Mouse (Mus musculus): ENCODE data around the gene Chst12. TPM values are rescaled to one million over a fixed set of nuclear protein-coding genes. Genes with fewer than 3 reads are reported as not detected.

Gene Chst12
- polyA plus RNA-seq, 1 experiment from 2014 or later: 18.4 TPM

DNA sequence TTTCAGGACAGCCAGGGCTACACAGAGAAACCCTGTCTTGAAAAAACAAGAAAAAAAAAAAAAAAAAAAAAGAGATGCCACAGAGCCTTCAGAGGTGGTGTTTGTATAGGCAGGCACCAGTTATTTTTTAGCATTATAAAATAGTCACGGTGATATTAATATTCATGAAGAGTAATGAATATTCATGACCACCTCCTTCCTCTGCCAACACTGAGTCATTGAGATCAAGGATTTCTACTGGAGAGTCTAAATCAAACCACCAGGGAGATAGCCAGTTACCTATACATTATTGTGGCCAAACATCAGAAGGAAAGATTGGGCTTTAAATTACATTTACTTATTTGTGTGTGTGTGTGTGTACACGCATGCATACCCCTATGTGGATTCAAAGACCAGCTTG is 21.4 kb downstream of the Chst12 start:
- WGBS: 85% methylated on average over 2 of the region's 2 CpGs
- Histone ChIP-seq H3K9ac (no peak overlapping the region), H3K4me1 (0 out of 2 replicates have a peak, but pooled peaks cover 2% of the 10 kb centered on the region), H3K36me3 (peaks cover 62% of the 10 kb centered on the region), H3K27ac (no peak overlapping the region), H3K27me3 (no peaks in the 10 kb centered on the region), H3K9me3 (0 out of 2 replicates have a peak, but pooled peaks cover 3% of the 10 kb centered on the region), H3K4me2 (no peak overlapping the region), H3K4me3 (no peak overlapping the region)
- ATAC-seq (ENCODE audit: insufficient number of reproducible peaks, insufficient read depth, low FRiP score, low TSS enrichment, low read depth): no peak

- whole genome bisulfite sequencing: 43% methylated on average over 13 of the region's 13 CpGs
- no peak overlapping the region for H3K4me3 ChIP-seq
- no peak overlapping the region for H3K4me2 ChIP-seq
- no peak overlapping the region for H3K9ac ChIP-seq
- no peaks in the 10 kb centered on the region for H3K36me3 ChIP-seq
- peaks cover 2% of the 10 kb centered on the region; the same call in 1 of the 2 replicates for H3K9me3 ChIP-seq
- ATAC-seq (ENCODE audit: insufficient number of reproducible peaks, insufficient read depth, low FRiP score, low TSS enrichment, low read depth): no peak
- no peaks in the 10 kb centered on the region for H3K27me3 ChIP-seq
- H3K4me1 ChIP-seq: peaks cover 7% of the 10 kb centered on the region
- no peak overlapping the region for H3K27ac ChIP-seq
Measured at GRCm38 (mm10) chr5:140538111-140538683, 32.8 kb downstream of the Chst12 start.

- Histone ChIP-seq H3K36me3 (no peaks in the 10 kb centered on the region), H3K4me1 (peaks cover 7% of the 10 kb centered on the region), H3K9ac (no peak overlapping the region), H3K4me2 (no peak overlapping the region), H3K9me3 (no peaks in the 10 kb centered on the region), H3K4me3 (no peak overlapping the region), H3K27me3 (no peaks in the 10 kb centered on the region), H3K27ac (no peak overlapping the region)
- 11% methylated on average over 8 of the region's 8 CpGs for WGBS
- no peak for ATAC-seq (ENCODE audit: insufficient number of reproducible peaks, insufficient read depth, low FRiP score, low TSS enrichment, low read depth)
Measured at GRCm38 (mm10) chr5:140540106-140540505, 34.8 kb downstream of the Chst12 start.

GRCm38 (mm10) chr5:140542811-140543575 is 37.6 kb downstream of the Chst12 start:
- no peak for ATAC-seq (ENCODE audit: insufficient number of reproducible peaks, insufficient read depth, low FRiP score, low TSS enrichment, low read depth)
- WGBS: 75% methylated on average over 9 of the region's 9 CpGs
- H3K9ac ChIP-seq: no peak overlapping the region

GRCm38 (mm10) chr5:140545651-140546050 is 40.3 kb downstream of the Chst12 start:
- no peak overlapping the region for H3K4me2 ChIP-seq
- H3K4me3 ChIP-seq: no peak overlapping the region
- H3K27ac ChIP-seq: no peak overlapping the region
- H3K27me3 ChIP-seq: no peaks in the 10 kb centered on the region
- H3K36me3 ChIP-seq: no peaks in the 10 kb centered on the region
- H3K9me3 ChIP-seq: no peaks in the 10 kb centered on the region
- no peak overlapping the region for H3K9ac ChIP-seq
- 48% methylated on average over 6 of the region's 6 CpGs for whole genome bisulfite sequencing
- ATAC-seq (ENCODE audit: insufficient number of reproducible peaks, insufficient read depth, low FRiP score, low TSS enrichment, low read depth): no peak
- peaks cover 5% of the 10 kb centered on the region; the same call in 1 of the 2 replicates for H3K4me1 ChIP-seq

More at GRCm38 (mm10) chr5:140542811-140543575, 37.6 kb downstream of the Chst12 start:
- H3K36me3 ChIP-seq: no peaks in the 10 kb centered on the region
- no peak overlapping the region for H3K4me2 ChIP-seq
- no peak overlapping the region for H3K4me3 ChIP-seq
- no peaks in the 10 kb centered on the region for H3K27me3 ChIP-seq
- H3K9me3 ChIP-seq: no peaks in the 10 kb centered on the region
- no peak overlapping the region for H3K27ac ChIP-seq
- H3K4me1 ChIP-seq: no peaks in the 10 kb centered on the region

- no peak overlapping the region for H3K27ac ChIP-seq
- H3K36me3 ChIP-seq: no peaks in the 10 kb centered on the region
- no peaks in the 10 kb centered on the region for H3K9me3 ChIP-seq
- 89% methylated on average over 19 of the region's 19 CpGs for WGBS
- no peak overlapping the region for H3K4me3 ChIP-seq
- no peak for ATAC-seq (ENCODE audit: insufficient number of reproducible peaks, insufficient read depth, low FRiP score, low TSS enrichment, low read depth)
- H3K9ac ChIP-seq: no peak overlapping the region
- no peaks in the 10 kb centered on the region for H3K27me3 ChIP-seq
- H3K4me1 ChIP-seq: peaks cover 5% of the 10 kb centered on the region; the same call in 1 of the 2 replicates
- H3K4me2 ChIP-seq: no peak overlapping the region
Measured at GRCm38 (mm10) chr5:140546332-140546731, 41.0 kb downstream of the Chst12 start.

- Histone ChIP-seq H3K27ac (no peak overlapping the region), H3K4me1 (peaks cover 5% of the 10 kb centered on the region; the same call in 1 of the 2 replicates), H3K4me2 (no peak overlapping the region), H3K9ac (no peak overlapping the region), H3K36me3 (no peaks in the 10 kb centered on the region), H3K4me3 (no peak overlapping the region), H3K27me3 (no peaks in the 10 kb centered on the region), H3K9me3 (no peaks in the 10 kb centered on the region)
- 43% methylated on average over 17 of the region's 17 CpGs for WGBS
- ATAC-seq (ENCODE audit: insufficient number of reproducible peaks, insufficient read depth, low FRiP score, low TSS enrichment, low read depth): no peak
Measured at GRCm38 (mm10) chr5:140549306-140550047, 44.1 kb downstream of the Chst12 start.

DNA sequence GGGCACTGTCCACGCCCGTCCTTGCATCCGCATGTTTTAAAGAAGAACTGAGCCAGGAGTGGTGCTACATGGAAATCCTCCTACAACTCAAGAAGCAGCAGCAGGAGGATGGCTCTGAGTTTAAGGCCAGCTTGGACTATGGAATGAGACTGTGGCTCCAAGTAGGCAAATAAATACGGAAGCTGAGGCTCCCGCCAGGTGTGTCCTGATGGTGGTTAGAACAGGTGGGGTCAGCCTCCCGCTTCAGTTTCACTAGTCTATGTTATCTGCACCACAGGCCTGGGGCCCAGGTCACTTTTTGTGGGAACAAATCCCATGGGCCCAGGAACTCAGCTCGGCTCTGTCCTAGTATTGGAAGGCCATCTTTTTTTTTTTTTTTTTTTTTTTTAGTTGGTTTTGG is 48.4 kb downstream of the Chst12 start:
- Histone ChIP-seq H3K4me1 (peaks cover 5% of the 10 kb centered on the region; the same call in 1 of the 2 replicates), H3K9me3 (no peaks in the 10 kb centered on the region), H3K9ac (no peak overlapping the region), H3K27ac (no peak overlapping the region), H3K4me3 (no peak overlapping the region), H3K27me3 (no peaks in the 10 kb centered on the region), H3K4me2 (no peak overlapping the region), H3K36me3 (no peaks in the 10 kb centered on the region)
- 85% methylated on average over 7 of the region's 7 CpGs for WGBS
- ATAC-seq (ENCODE audit: insufficient number of reproducible peaks, insufficient read depth, low FRiP score, low TSS enrichment, low read depth): no peak

DNA sequence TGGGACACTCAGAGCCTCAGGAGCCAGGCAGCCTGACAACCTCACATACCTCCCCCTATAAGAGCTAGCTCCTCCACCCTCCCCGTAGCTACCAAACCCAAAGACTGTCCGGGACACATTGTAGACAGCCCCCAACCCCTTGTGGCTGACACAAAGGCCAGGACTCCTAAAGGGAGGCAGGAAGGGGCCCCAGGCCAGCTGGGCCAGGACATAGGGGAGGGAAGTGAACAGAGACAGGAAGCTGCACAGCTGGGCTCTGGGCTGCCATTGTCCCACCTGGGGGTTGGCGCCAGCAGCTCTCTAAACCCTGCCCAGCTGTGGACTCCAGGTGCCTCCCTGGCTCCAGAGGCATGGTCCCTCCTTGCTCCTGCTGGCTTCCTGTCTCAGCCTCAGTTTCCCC is 51.5 kb downstream of the Chst12 start:
- ATAC-seq (ENCODE audit: insufficient number of reproducible peaks, insufficient read depth, low FRiP score, low TSS enrichment, low read depth): no peak
- Histone ChIP-seq H3K27me3 (no peaks in the 10 kb centered on the region), H3K4me2 (no peak overlapping the region), H3K27ac (0 out of 2 replicates have a peak overlapping the region, but pooled peaks have one; percentile 16), H3K36me3 (no peaks in the 10 kb centered on the region), H3K9me3 (no peaks in the 10 kb centered on the region), H3K4me1 (no peaks in the 10 kb centered on the region), H3K4me3 (no peak overlapping the region), H3K9ac (no peak overlapping the region)
- 62% methylated on average over 3 of the region's 3 CpGs for WGBS

DNA sequence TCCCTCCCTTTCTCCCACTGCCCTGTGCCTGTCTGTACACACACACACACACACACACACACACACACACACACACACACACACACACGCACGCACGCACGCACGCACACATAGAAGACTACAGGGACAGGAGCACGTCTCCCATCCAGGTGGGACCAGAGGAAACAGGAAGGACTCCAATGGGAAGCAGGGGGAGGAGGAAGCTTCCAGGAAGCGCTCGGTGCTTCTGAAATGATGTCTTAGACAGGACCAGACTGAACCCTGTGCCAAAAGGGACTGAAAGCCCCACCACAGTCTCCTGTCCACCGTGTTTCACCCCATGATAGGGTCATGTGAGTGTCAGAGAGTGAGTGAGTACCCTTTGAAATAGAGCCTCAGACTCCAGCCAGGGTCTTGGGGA is 57.3 kb downstream of the Chst12 start:
- ATAC-seq (ENCODE audit: insufficient number of reproducible peaks, insufficient read depth, low FRiP score, low TSS enrichment, low read depth): no peak
- no peaks in the 10 kb centered on the region for H3K27me3 ChIP-seq
- no peaks in the 10 kb centered on the region for H3K9me3 ChIP-seq
- 81% methylated on average over 9 of the region's 9 CpGs for WGBS
- H3K9ac ChIP-seq: no peak overlapping the region
- no peak overlapping the region for H3K4me3 ChIP-seq
- no peak overlapping the region for H3K4me2 ChIP-seq
- H3K4me1 ChIP-seq: peaks cover 28% of the 10 kb centered on the region
- H3K36me3 ChIP-seq: no peaks in the 10 kb centered on the region
- no peak overlapping the region for H3K27ac ChIP-seq

DNA sequence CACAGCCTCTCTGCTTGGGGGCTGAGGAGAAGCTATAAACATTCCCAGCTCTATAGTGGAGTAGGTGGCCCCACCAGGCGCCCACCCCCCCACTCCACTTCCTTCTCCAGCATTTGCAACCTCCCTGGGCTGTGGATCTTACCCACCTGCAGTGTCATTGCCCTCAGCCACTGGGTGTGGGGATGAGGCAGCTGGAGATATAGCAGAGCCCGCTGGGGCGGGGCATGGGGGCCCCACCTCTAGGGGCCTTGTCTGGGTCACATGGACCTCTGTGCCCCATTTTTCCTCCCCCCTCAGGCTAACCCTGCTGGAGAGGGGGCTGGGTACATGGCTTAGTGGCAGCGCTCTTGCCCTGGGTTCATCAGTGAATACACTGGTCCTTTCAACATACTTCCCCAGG is 59.5 kb downstream of the Chst12 start, which contains the start of gene Grifin:
Gene Grifin, minus strand, starts transcription at position 176 of the 400 bp plus-strand sequence.
- Histone ChIP-seq H3K36me3 (no peaks in the 10 kb centered on the region), H3K4me3 (no peak within 1 kb of the TSS), H3K4me1 (peaks cover 39% of the 10 kb centered on the region), H3K9me3 (no peaks in the 10 kb centered on the region), H3K4me2 (no peak within 1 kb of the TSS), H3K27me3 (no peaks in the 10 kb centered on the region), H3K9ac (no peak within 1 kb of the TSS), H3K27ac (no peak within 1 kb of the TSS)
- no peak for ATAC-seq (ENCODE audit: insufficient number of reproducible peaks, insufficient read depth, low FRiP score, low TSS enrichment, low read depth)
- WGBS: 80% methylated on average over 4 of the region's 4 CpGs
